Mouse (Mus musculus) common myeloid progenitor, adult 5-6 weeks (primary cell): ENCODE data around the gene Tnfrsf1a. TPM values are rescaled to one million over a fixed set of nuclear protein-coding genes. Genes with fewer than 3 reads are reported as not detected.
A peak's percentile ranks its signal among the peaks of the same experiment; 100 is the strongest.

Experiments used
- ATAC-seq: replicated peaks from 2 replicates; pipeline ENCODE4 v1.8.0; 2016; ENCODE audit warnings: low read depth, mild to moderate bottlenecking, moderate TSS enrichment, inconsistent platforms; ENCODE audit not compliant: poor library complexity, severe bottlenecking
- total RNA-seq: library from RNA; stranded (forward); fragments of 200-1000, 187-1606 nt; gene quantifications from 2 replicates; pipeline ENCODE4 v1.2.3, GENCODE M21; 2017

The Tnfrsf1a gene
- total RNA-seq, 1 experiment from 2014 or later = 28.3 TPM

DNA sequence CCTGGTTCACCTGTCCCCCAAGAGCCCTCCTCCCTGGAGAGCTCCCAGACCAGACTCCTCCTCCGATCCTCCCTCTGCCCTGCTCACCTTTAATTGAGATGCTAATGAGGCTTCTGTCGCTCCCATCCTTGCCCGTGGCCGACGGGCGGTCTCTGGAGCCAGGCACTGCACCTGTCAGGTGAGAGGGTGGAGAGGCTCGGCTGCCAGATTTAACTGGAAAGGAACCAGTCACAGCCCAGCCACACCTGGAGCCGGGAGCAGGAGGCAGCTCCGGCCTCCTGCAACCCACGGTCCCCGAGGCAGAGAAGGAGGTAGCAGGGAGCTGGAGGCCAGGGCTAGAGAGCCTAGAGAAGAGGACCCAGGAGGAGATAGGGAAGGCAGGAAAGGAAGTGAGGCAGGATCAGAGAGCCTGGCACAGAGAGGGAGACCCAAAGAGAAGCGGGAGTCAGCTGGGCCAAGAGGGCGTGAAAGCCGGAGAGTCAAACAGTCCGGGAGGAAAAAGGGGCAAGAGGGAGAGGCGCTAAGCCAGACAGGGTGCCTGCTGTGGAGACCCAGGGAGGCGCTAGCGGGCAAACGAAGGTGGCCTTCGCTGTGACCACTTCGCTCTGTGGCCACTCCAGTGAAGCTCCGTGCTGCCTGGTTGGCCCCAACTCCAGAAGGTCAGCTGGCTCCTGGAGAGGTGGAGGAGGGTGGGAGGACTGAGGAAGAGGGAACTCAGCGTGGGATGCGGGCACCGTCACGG, 27.9 kb upstream of the Tnfrsf1a start:
- peak; percentile 11; the same call in 1 of the 2 replicates for ATAC-seq

DNA sequence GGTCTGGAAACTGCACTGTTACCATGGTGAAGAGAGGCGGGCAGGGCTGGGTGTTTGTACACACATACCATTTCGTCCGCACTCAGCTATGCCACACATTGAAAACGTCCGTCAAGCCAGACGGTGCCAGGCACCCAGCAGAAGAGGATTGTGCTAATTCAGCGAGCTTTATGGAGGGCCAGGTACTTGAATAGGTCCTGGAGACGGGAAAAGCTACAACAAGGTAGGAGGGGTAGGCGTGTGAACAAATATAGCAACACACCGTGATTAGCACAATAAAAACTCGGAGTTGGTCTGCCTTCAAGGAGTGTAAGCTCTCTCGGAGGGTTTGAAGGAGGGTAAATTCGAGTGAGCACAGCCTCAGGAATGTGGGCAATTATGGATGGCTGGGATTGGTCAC, 26.4 kb upstream of the Tnfrsf1a start:
- no peak for ATAC-seq

DNA sequence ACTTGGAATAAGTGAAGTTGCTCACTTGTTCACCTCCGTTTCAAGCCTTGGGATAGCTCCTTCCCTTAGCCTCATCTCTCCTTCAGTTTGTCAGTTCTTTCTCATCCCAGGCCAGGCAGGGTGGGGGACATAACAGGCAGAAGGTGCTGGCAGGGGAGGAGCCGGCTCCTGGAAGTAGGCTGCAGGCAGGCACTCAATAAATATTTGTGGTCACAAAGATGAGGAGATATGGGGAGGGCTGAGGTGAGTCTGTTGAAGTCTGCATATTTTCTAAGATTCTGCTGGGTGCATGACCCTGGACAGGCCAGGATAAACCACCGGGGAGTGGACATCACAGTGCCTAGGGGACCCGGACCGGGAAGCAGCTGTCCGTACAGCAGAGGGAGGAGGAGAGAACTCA, 25.6 kb upstream of the Tnfrsf1a start:
- ATAC-seq = no peak

DNA sequence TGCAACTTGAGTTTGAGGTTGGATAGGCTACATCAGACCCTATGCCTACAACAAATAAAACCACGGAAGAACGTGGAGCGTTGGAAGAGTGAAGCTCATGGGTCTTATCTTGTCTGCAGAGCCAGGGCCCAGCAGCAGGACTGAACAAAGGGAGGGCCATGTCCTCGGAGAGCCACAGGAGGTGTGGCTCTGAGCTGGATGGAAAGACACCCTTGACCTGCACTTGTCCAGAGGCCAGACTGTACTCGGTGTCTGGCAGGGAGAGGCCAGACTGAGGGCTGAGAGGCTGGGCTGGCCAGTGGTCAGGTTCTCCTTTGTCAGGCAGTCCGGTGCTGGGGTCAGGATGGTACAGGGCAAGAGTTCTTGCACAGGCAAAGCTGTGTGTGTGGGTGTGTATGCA, 23.8 kb upstream of the Tnfrsf1a start:
- no peak for ATAC-seq

DNA sequence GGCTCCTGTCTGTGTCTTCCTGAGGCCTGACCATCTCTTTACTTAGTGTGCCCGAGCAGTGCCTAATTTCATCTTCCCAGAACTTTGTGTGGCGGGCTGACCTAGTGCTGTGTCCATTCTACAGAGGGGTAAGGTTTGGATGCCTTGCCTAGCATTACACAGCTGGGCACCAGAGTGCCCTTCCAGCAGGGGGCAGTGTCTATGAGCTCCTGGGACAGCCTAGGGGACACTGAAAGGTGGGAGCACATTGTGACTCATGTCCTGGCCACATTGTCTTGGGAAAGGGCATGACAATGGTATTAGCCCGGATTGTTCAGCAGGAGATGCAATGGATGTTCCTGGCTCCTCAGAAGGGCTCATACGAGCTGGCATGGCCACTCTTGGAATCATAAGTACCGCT, 20.9 kb upstream of the Tnfrsf1a start:
- ATAC-seq = 0 out of 2 replicates have a peak, but pooled peaks have one; percentile 35

DNA sequence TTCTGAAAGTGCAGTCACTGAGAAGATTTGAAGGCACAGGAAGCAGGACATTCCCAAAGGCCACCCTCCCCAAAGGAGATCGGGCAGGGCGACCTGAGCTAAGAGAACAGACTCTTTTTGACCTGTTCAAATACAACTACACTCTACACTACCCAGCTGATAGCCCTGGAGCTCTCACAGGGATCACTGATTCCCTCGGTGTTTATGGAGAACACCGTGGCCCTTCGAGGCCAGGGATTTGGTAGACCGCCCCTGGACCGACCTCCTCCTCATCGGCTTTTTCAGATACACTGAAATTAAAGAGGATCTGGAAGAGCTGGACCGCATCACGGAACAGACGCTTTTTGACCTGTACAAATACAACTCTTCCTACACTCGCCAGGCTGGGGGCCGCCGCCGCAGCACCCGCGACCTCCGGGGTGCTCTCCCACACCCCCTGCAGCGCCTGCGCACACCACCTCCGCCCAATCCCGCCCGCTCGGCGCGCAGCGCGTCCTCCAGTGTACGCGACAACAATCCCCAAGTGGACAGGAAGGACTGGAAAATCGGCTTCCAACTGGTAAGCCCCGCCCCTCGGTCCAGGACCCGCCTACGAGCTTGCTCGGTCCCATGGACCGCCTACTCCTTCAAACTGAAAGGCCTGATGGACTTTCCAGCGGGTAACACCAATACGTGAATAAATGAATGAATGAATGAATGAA, 18.4 kb upstream of the Tnfrsf1a start:
- peak; percentile 72 for ATAC-seq

DNA sequence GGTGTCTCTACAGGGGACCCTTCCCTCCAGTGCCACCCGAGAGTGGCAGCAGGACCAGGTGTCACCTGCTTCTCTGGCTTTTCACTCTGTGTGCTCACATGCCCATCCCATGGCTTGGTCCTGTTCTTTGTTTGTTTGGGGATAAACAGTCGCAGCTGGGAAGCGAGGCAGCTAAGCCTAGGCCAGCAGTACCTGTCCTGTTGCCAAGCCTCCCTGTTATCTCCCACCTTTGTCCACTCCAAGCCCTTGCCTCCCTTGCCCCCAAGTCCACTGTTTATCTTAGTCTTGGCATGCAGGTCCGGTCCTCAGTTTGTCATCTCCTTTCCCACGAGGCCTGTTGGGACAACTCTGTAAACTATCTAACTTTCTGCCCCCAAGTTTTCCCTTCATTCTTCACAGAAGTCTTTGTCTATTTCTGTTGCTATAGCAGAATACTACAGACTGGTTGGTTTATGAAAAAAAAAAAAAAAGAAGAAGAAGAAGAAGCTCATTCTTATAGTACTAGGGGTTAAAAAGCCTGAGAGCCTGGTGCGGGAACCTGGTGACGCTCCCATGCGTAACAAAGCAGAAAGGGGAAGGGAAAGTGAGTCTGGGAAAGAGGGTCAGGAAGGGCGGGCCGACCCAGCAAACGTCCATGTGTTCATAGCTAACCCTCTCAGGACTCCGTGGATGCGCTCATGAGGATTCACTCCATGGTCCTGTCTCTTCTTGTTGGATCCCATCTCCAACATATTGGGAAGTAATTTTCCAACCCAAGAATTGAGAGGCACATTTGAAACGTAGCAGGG, 15.9 kb upstream of the Tnfrsf1a start:
- peak; percentile 69 for ATAC-seq

DNA sequence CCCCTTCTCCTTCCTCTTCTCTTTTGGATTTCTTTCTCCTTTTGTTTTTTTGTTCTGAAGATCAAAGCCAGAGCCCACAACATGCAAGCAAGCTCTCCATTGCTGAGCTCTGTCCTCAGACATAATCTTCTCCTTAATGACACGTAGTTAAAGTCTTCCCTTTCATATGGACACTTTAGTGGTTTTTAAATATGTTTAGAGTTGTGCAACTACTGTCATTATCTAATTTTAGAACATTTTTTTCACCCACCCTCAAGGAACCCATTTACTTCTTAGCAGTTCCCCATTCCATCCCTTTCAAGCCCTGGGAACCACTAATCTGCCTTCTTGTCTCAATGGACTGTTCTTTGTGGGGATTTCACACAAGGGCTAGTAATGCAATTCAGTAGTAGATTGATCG, 14.8 kb upstream of the Tnfrsf1a start:
- peak; percentile 26 for ATAC-seq

DNA sequence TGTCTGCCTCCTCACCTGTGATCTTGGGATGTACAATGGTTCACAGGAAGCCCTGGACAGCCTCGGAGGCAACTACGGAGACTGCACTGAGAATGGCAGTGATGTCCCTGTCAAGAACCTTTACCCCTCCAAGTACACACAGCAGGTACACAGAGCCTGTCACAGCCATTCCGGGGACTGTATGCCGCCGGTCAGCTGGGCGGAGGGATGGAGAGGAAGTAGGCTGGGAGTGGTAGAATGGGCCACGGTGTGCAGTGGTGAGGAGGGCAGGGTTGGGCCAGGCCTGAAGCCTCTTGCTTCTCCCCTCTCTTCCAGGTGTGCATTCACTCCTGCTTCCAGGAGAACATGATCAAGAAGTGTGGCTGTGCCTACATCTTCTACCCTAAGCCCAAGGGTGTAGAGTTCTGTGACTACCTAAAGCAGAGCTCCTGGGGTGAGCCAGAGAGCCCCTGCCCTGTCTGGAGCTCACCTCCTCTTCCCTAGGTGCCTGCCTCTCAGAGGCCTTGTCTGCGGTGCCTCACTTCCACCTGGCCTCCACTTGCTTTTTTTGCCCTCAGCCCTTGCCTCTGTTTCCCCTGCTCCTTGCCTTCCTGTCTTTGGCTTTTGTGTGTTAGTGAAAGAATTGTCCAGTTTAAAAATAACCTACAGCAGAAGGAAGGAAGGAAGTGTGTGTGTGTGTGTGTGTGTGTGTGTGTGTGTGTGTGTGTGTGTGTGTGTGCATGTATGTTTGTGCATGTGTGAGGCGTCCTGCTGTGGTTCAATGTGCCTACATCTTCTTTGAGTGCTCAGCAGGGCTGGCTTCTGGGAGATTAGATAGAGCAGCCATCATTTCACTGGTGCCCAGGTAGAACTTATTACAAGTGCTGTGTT, 10.1 kb upstream of the Tnfrsf1a start:
- ATAC-seq = no peak

DNA sequence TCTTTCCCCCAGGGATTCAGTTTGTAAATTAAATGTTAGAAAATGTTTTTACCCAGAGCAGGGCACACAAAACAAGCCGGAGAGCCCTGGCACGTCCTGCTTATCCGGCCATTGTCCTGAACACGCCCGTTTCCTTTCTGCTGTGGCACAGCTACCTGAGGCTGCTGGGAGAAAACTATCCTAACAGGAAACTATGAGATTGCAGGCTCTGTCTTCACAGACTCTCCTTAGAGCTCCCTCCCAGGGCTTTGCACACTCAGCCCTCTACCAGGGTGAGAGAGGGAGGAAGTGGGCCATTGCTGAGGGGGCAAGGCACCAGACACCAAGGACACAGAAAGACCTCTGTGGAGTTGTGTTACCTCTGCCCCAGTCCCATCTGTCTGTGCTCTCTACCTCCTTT, 8.9 kb upstream of the Tnfrsf1a start:
- ATAC-seq = peak; percentile 37

DNA sequence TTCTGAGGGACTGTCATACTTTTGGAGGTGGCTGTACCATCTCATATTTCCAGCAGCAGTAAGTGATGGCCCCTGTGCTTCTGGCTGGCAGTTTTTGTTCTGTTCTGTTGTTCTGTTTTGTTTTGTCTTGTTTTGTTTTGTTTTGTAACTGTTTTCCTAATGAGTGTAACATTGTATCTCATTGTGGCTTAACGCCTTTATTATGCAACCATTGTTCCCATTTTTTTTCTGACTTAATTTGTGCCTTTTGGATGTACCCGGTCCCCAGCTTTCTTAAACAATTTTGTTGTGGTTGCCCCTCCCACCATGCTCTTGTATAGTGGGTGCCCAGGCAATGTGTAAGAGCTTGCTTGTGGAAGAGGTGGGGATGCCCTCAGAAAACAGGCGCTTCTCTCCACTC, 7.0 kb upstream of the Tnfrsf1a start:
- peak; percentile 28 for ATAC-seq

DNA sequence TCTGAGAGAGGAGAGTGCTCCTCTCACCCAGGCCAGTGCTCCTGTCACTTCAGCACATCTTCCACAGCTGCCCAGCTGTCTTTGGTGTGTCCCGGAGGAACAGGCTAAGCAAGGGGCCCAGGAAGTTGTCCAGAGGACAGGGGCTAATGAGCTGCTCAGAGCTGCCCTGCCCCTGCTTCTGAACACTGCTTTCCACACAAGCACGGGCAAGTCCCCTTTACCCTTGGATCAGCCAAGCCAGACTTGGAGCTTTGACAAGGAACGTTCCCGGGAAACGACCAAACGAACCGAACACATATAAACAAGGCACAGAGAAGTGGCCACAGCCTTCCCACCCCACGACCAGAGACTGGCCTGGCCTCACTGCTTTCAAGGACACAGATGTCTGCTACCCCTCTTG, 5.1 kb upstream of the Tnfrsf1a start:
- ATAC-seq = no peak

DNA sequence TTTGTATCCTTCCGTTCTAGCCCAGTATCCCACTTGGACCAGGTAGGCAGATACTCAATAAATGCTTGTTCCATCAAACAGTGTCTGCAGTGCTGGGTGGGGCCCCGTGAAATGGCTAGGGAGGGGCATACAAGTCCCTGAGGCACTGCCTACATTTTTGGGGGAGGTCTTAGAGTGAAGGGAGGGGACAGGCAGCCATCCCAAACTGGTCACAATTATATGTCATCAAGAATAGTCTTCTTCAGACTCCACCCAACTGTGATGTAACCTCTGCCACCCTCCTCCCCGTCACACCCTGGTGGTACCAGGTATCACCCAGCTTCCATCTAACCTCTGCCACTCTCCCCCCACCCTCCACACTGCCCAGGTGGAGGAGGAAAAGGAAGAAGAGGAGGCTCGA, 4.3 kb upstream of the Tnfrsf1a start:
- no peak for ATAC-seq

DNA sequence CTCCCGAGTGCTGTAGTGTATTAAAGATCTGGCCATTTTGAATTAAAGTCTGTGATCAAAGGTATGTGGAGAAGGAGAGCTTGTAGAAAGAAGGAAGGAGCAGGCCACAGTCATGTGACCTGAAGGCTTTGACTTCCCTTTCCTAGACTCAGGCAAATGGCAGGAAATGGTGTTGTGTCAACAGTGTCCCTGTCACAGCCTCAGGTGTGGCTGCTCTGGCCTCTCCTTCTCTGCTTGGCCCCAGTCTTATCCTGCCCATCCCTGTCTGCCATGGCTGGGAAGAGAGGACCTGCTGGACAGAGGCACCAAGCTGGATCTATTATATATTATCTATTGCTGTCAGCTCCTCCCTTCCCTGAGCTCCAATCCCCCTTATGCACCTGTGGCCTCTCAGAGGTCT, 3.5 kb upstream of the Tnfrsf1a start:
- peak; percentile 37 for ATAC-seq

DNA sequence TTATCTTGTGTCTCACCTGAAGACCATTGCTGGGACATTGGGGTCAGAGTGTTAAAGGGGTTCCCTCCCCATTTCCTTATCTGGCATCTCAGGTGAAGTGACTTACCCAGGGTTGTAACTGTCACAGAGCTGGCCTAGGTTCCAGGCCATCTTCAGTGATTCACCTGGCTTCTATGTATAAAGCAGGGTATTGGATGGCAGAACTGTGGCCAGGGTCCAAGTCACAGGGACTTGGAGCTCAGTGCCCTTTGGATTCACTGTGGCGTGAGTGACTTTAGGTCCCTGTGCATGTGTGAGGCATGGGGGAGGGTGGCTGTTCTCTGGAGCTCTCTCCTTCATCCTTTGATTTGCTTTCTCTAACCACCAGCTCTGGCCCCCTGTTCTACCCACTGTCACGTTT, 3.1 kb upstream of the Tnfrsf1a start:
- ATAC-seq = no peak

DNA sequence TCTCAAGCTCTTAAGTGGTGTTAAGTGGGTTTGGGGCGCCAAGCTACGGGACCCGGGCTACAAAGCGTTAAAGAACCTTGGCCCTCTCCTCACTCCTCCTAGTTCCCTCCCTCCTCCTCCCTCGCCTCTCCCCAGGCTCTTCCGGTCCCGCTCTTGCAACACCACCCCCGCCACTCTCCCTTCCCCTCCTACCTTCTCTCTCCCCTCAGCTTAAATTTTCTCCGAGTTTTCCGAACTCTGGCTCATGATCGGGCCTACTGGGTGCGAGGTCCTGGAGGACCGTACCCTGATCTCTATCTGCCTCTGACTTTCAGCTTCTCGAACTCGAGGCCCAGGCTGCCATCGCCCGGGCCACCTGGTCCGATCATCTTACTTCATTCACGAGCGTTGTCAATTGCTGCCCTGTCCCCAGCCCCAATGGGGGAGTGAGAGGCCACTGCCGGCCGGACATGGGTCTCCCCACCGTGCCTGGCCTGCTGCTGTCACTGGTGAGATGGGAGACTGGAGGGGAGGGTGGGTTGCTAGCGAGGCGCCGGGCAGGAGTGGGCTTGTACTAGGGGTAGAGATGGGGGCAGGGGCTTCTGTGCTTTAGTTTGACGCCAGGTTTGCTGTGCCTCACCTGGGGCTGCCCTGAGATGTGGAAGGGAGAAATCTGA, 541 bp downstream of the Tnfrsf1a start:
- ATAC-seq = peak; percentile 76

DNA sequence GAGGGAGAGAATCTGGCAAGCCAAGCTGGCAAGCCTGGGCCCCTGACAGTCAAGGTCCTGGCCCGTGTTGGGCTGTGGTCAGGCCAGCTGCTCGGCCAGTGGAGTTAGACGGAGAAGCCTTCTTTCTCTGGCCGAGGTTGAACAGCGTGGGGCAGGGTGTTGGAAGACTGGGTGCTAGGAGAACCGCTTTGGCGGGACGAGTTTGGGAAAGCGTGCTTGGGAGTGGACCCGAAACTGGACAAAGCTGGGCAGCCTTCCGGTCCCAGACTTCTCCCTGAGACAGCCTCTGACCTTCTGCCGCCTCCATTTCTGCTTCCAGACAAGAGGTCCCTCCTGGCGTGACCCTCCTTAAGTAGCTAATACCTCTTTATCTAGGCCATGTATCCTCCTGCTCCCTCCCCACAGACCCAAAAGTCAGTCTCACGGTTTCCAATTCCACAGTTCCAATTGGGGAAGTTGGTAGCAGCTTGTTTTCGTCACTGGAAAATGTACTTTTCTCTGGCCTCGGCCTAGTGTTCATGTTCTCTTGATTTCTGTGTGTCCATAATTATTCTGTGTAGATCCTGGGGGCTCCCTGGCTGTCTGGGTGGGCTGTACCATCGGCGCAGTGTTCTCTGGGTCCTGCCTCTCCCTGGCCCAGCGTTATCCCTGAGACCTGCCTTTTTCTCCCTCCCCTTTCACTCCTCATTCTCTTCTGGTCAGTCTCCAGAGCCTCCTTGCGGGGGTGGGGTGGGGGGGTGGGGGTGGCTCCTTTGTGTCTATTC, 1.3 kb downstream of the Tnfrsf1a start:
- ATAC-seq = peak; percentile 14

DNA sequence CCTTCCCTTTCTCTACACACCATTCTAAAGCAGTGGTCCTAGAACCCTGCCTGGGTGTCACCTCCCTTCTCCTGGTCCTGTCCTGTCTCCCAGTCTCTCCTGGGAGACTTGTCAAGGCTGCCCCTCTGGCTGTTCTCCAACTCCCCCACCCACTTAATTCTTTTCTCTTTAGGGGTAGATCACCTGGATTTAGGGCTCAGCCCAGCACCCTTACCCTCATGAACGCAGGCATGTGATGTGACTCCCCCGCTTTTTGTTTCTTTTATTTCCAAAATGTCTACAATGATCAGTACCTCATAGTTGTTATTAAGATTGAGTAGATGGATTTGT, 1.8 kb downstream of the Tnfrsf1a start:
- ATAC-seq = no peak
